Mouse (Mus musculus): ENCODE data around the gene Lrrc18. TPM values are rescaled to one million over a fixed set of nuclear protein-coding genes. Genes with fewer than 3 reads are reported as not detected.
A peak's percentile ranks its signal among the peaks of the same experiment; 100 is the strongest.

Gene Lrrc18
- 0.58 to 1.6 TPM (median 0.75 TPM) in 3 replicates for total RNA-seq (2017)

- ATAC-seq (replicated peaks; ENCODE audit: insufficient number of reproducible peaks, low FRiP score, low TSS enrichment, poor library complexity, severe bottlenecking): no peak
Observed at GRCm38 (mm10) chr14:32991082-32991481, at the start of gene Lrrc18. TSS of gene Lrrc18 (plus strand) at chr14:32991382.

GRCm38 (mm10) chr14:32947512-32947911 lies 43.7 kb upstream of the Lrrc18 start:
- no peak for ATAC-seq (replicated peaks; ENCODE audit: insufficient number of reproducible peaks, low FRiP score, low TSS enrichment, poor library complexity, severe bottlenecking)

- ATAC-seq (replicated peaks; ENCODE audit: insufficient number of reproducible peaks, low FRiP score, low TSS enrichment, poor library complexity, severe bottlenecking): no peak
Observed at GRCm38 (mm10) chr14:32950312-32951301, 40.6 kb upstream of the Lrrc18 start.

GRCm38 (mm10) chr14:32956486-32956885 lies 34.7 kb upstream of the Lrrc18 start:
- ATAC-seq (replicated peaks; ENCODE audit: insufficient number of reproducible peaks, low FRiP score, low TSS enrichment, poor library complexity, severe bottlenecking): no peak

- ATAC-seq (replicated peaks; ENCODE audit: insufficient number of reproducible peaks, low FRiP score, low TSS enrichment, poor library complexity, severe bottlenecking): no peak
Observed at GRCm38 (mm10) chr14:32958671-32959070, 32.5 kb upstream of the Lrrc18 start.

- peak; percentile 56; the same call in 1 of the 2 replicates for ATAC-seq (replicated peaks; ENCODE audit: insufficient number of reproducible peaks, low FRiP score, low TSS enrichment, poor library complexity, severe bottlenecking)
Observed at GRCm38 (mm10) chr14:32960481-32960880, 30.7 kb upstream of the Lrrc18 start.

GRCm38 (mm10) chr14:32964742-32965141 lies 26.4 kb upstream of the Lrrc18 start:
- no peak for ATAC-seq (replicated peaks; ENCODE audit: insufficient number of reproducible peaks, low FRiP score, low TSS enrichment, poor library complexity, severe bottlenecking)

GRCm38 (mm10) chr14:32970700-32971099 lies 20.5 kb upstream of the Lrrc18 start:
- no peak for ATAC-seq (replicated peaks; ENCODE audit: insufficient number of reproducible peaks, low FRiP score, low TSS enrichment, poor library complexity, severe bottlenecking)

GRCm38 (mm10) chr14:32984176-32984738 lies 6.9 kb upstream of the Lrrc18 start:
- ATAC-seq (replicated peaks; ENCODE audit: insufficient number of reproducible peaks, low FRiP score, low TSS enrichment, poor library complexity, severe bottlenecking): no peak

GRCm38 (mm10) chr14:32986659-32987058 lies 4.5 kb upstream of the Lrrc18 start:
- ATAC-seq (replicated peaks; ENCODE audit: insufficient number of reproducible peaks, low FRiP score, low TSS enrichment, poor library complexity, severe bottlenecking): no peak

GRCm38 (mm10) chr14:32994954-32995636 lies 3.9 kb downstream of the Lrrc18 start:
- ATAC-seq (replicated peaks; ENCODE audit: insufficient number of reproducible peaks, low FRiP score, low TSS enrichment, poor library complexity, severe bottlenecking): no peak

GRCm38 (mm10) chr14:32999511-32999910 lies 8.3 kb downstream of the Lrrc18 start:
- no peak for ATAC-seq (replicated peaks; ENCODE audit: insufficient number of reproducible peaks, low FRiP score, low TSS enrichment, poor library complexity, severe bottlenecking)

GRCm38 (mm10) chr14:33000112-33000979 lies 9.2 kb downstream of the Lrrc18 start:
- no peak for ATAC-seq (replicated peaks; ENCODE audit: insufficient number of reproducible peaks, low FRiP score, low TSS enrichment, poor library complexity, severe bottlenecking)

- no peak for ATAC-seq (replicated peaks; ENCODE audit: insufficient number of reproducible peaks, low FRiP score, low TSS enrichment, poor library complexity, severe bottlenecking)
Observed at GRCm38 (mm10) chr14:33005114-33005513, 13.9 kb downstream of the Lrrc18 start.

GRCm38 (mm10) chr14:33007638-33008037 lies 16.5 kb downstream of the Lrrc18 start:
- ATAC-seq (replicated peaks; ENCODE audit: insufficient number of reproducible peaks, low FRiP score, low TSS enrichment, poor library complexity, severe bottlenecking): no peak

GRCm38 (mm10) chr14:33019050-33019449 lies 27.9 kb downstream of the Lrrc18 start:
- no peak for ATAC-seq (replicated peaks; ENCODE audit: insufficient number of reproducible peaks, low FRiP score, low TSS enrichment, poor library complexity, severe bottlenecking)

- no peak for ATAC-seq (replicated peaks; ENCODE audit: insufficient number of reproducible peaks, low FRiP score, low TSS enrichment, poor library complexity, severe bottlenecking)
Observed at GRCm38 (mm10) chr14:33019606-33020005, 28.4 kb downstream of the Lrrc18 start.

- ATAC-seq (replicated peaks; ENCODE audit: insufficient number of reproducible peaks, low FRiP score, low TSS enrichment, poor library complexity, severe bottlenecking): no peak
Observed at GRCm38 (mm10) chr14:33030849-33031248, 39.7 kb downstream of the Lrrc18 start.
